8 mouse cellular contexts compared by ENCODE assay signal in genomic region chr5:36530129-36530751, GRCm38 (mm10). TPM values are rescaled to one million over a fixed set of nuclear protein-coding genes. Genes with fewer than 3 reads are reported as not detected.
DNase-seq lines count a peak whose midpoint lies in the region.

No protein-coding gene starts in this region.

- H3K4me3 ChIP-seq in megakaryocyte, embryonic 14.5 days (replicated peaks) = peak overlapping the region; percentile 99

- no peaks in the 10 kb centered on the region for H3K27me3 ChIP-seq in megakaryocyte, embryonic 14.5 days (replicated peaks)

- DNase-seq in adrenal gland, adult 18-20 months (ENCODE audit: low spot score in 2 of 2) = peak; percentile 90 to 92
- DNase-seq in embryo, embryonic 10.5 days (ENCODE audit: low spot score) = peak; percentile 97
- peak; percentile 92 for DNase-seq in gastrocnemius, postnatal 10 days
- peak; percentile 63 for DNase-seq in induced T-regulatory cell, adult 2 months (ENCODE audit: low read depth)
- peak; percentile 84 to 95 for DNase-seq in left cerebral cortex, adult 9 months (ENCODE audit: low spot score in 2 of 2)
- peak; percentile 96 to 97 for DNase-seq in right cerebral cortex, adult 2 months (ENCODE audit: low spot score in 2 of 2)
- DNase-seq in urinary bladder, postnatal 10 days (ENCODE audit: low spot score) = peak; percentile 85

- H3K36me3 ChIP-seq in megakaryocyte, embryonic 14.5 days (replicated peaks; ENCODE audit: low read length) = peaks cover 61% of the 10 kb centered on the region

- H3K4me1 ChIP-seq in megakaryocyte, embryonic 14.5 days = peaks cover 100% of the 10 kb centered on the region

- H3K9me3 ChIP-seq in megakaryocyte, embryonic 14.5 days = no peaks in the 10 kb centered on the region

RNA-seq across cellular contexts. Expression of gene Ccdc96, which starts 45.9 kb away (rescaled TPM):
- under 1 TPM; 0.17 to 0.45 TPM for total RNA-seq in adrenal gland, adult 18-20 months (2021)
- under 1 TPM; 0.12 to 0.16 TPM for total RNA-seq in gastrocnemius, postnatal 10 days (2021)
- polyA plus RNA-seq in megakaryocyte, embryonic 14.5 days (2012; ENCODE audit: insufficient read depth, low replicate concordance) = 0.57 TPM in 1 of 2 replicates, not detected in the other

RNA-seq across cellular contexts. Expression of gene Tada2b, which starts 46.2 kb away (rescaled TPM):
- 10 to 100 TPM; 35.0 to 39.6 TPM for total RNA-seq in adrenal gland, adult 18-20 months (2021)
- 10 to 100 TPM; 12.0 to 12.1 TPM for total RNA-seq in gastrocnemius, postnatal 10 days (2021)
- 37.5 and 60.1 TPM in 2 replicates for polyA plus RNA-seq in megakaryocyte, embryonic 14.5 days (2012; ENCODE audit: insufficient read depth, low replicate concordance)

Comparison
In these comparisons a context has a peak if more than half of its experiments do, and no peak if none do; other contexts are left out.
1. Peak in every context shown above with its lines: DNase-seq and H3K4me3 ChIP-seq.